In genomic region chr16:34667031-34667726, GRCm38 (mm10) we compare ENCODE assay signal across 9 mouse cellular contexts. TPM values are rescaled to one million over a fixed set of nuclear protein-coding genes. Genes with fewer than 3 reads are reported as not detected.
DNase-seq lines count a peak whose midpoint lies in the region; ATAC-seq and TF ChIP-seq lines count a peak whose summit lies in the region.
"Had no signal": no experiment of that assay in that cellular context is flagged by ENCODE, and none has a peak within 500 bp of the region (broad histone marks: within the 10 kb centered on the region; RNA-seq: fewer than 3 reads in every experiment).

No protein-coding gene starts in this region.

- TF ChIP-seq POLR2A in lung, adult 2 months (IDR thresholded peaks at IDR 0.05; ENCODE audit: borderline replicate concordance, extremely low read depth, low read depth, low read length), result no peak

- 0 out of 4 replicates have a peak overlapping the region, but pooled peaks of 1 of the 2 experiments have one; percentile 1 for H3K4me3 ChIP-seq in ES-E14 (ENCODE audit: insufficient read depth in 1 of 2, low read depth in 1 of 2, low read length in 2 of 2, poor library complexity in 1 of 2, severe bottlenecking in 1 of 2)
- peak overlapping the region; percentile 10 for H3K4me3 ChIP-seq in forebrain, embryonic 16.5 days (replicated peaks; ENCODE audit: low read length)
- no peak overlapping the region for H3K4me3 ChIP-seq in lung, adult 2 months (replicated peaks; ENCODE audit: extremely low read depth, low read depth, low read length)

- DNase-seq in ES-E14 (ENCODE audit: low read depth, low spot score), result peak; percentile 74
- DNase-seq in cerebellum, adult 11-12 months, result peak; percentile 66
- peak; percentile 62 to 73 for DNase-seq in heart, postnatal 36 days
- peak; percentile 43 to 78 for DNase-seq in layer of hippocampus, adult 18-20 months (ENCODE audit: low spot score in 2 of 2)
- peak; percentile 59 for DNase-seq in lung, adult 2 months
- peak; percentile 76 for DNase-seq in testis, postnatal 14 days (ENCODE audit: low spot score)

- no peak overlapping the region for H3K27ac ChIP-seq in ES-E14 (ENCODE audit: insufficient read depth, low read depth, low read length, poor library complexity, severe bottlenecking)
- no peak overlapping the region for H3K27ac ChIP-seq in forebrain, embryonic 16.5 days (ENCODE audit: low read length)

- no peaks in the 10 kb centered on the region for H3K9me3 ChIP-seq in ES-E14 (ENCODE audit: control insufficient read depth, insufficient read depth, low read depth, low read length)
- H3K9me3 ChIP-seq in forebrain, embryonic 16.5 days (ENCODE audit: control insufficient read depth, low read length), result no peaks in the 10 kb centered on the region

- peak overlapping the region; percentile 15; the same call in 1 of the 2 replicates for H3K9ac ChIP-seq in ES-E14 (ENCODE audit: insufficient read depth, low read depth, low read length, poor library complexity, severe bottlenecking)
- no peak overlapping the region for H3K9ac ChIP-seq in forebrain, embryonic 16.5 days (replicated peaks; ENCODE audit: low read depth, low read length)

- peaks cover 0 to 7% of the 10 kb centered on the region in 2 experiments; a peak in 2 of 4 replicates for H3K4me1 ChIP-seq in ES-E14 (ENCODE audit: control insufficient read depth in 2 of 2, insufficient read depth in 2 of 2, low read length in 2 of 2, poor library complexity in 1 of 2)
- H3K4me1 ChIP-seq in forebrain, embryonic 16.5 days (replicated peaks; ENCODE audit: control insufficient read depth, insufficient read depth, low read length), result peaks cover 8% of the 10 kb centered on the region; the same call in 1 of the 2 replicates
- H3K4me1 ChIP-seq in lung, adult 2 months (ENCODE audit: control insufficient read depth, insufficient read depth, low read length), result 0 out of 2 replicates have a peak, but pooled peaks cover 3% of the 10 kb centered on the region

- no peaks in the 10 kb centered on the region for H3K36me3 ChIP-seq in ES-E14 (ENCODE audit: control insufficient read depth, insufficient read depth, low read length, poor library complexity, severe bottlenecking)
- H3K36me3 ChIP-seq in forebrain, embryonic 16.5 days (ENCODE audit: control insufficient read depth, insufficient read depth), result no peaks in the 10 kb centered on the region

- 0 out of 2 replicates have a peak, but pooled peaks cover 2% of the 10 kb centered on the region for H3K27me3 ChIP-seq in forebrain, embryonic 16.5 days (replicated peaks; ENCODE audit: control insufficient read depth, insufficient read depth, low read length)

- peak; percentile 96 for TF ChIP-seq CTCF in lung, adult 2 months (IDR thresholded peaks at IDR 0.05; ENCODE audit: insufficient read depth, low read length)

- ATAC-seq in forebrain, embryonic 16.5 days, result peak; percentile 89
- ATAC-seq in neutrophil, adult 5-6 weeks (ENCODE audit: extremely low read depth, insufficient number of reproducible peaks, low FRiP score, poor library complexity, severe bottlenecking), result peak; percentile 76

- H3K4me2 ChIP-seq in forebrain, embryonic 16.5 days (ENCODE audit: low read length), result peak overlapping the region; percentile 38

- in situ Hi-C loops in ES-E14 (cut with MboI; ENCODE audit: low sequenced_read_pairs in 2 of 2, unreplicated experiment in 2 of 2), result no loop called here

- 1% methylated on average over 20 of the region's 20 CpGs for WGBS in forebrain, embryonic 16.5 days
- 6% methylated on average over 20 of the region's 20 CpGs for WGBS in lung, adult 2 months

- intact Hi-C loops in heart, postnatal 36 days (cut with DNase I), result loop anchor here (1.0 to 10.0 kb wide), 3 partner anchors 33 to 308 kb away; no protein-coding TSS in a partner anchor

TF ChIP-seq in ES-E14, 5 proteins besides CTCF, POLR2A, EP300 and RAD21:
- TF ChIP-seq ZC3H11A (IDR thresholded peaks at IDR 0.05; ENCODE audit: borderline replicate concordance, low read depth, low read length), result peak; percentile 64; the same call in 1 of the 2 replicates
- no peak for TF ChIP-seq ZNF384 (IDR thresholded peaks at IDR 0.05; ENCODE audit: low read depth, low read length)

RNA-seq across cellular contexts. Expression of gene Ropn1, which starts 17.5 kb away (rescaled TPM):
- not detected in 2 replicates for total RNA-seq in ES-E14 (2012; rRNA removed)
- not detected in 2 replicates for polyA plus RNA-seq in forebrain, embryonic 16.5 days (2015; fragmentation: Nextera tagmentation; extraction: Ambion mirVana)
- under 1 TPM in 1 of 2 experiments, not detected in 1; 0.30 TPM for total RNA-seq in heart, postnatal 36 days (2021)
- total RNA-seq in layer of hippocampus, adult 18-20 months (2021), result not detected
- not detected in 2 replicates for polyA plus RNA-seq in lung, adult 2 months (2012; rRNA removed)
- total RNA-seq in neutrophil, adult 5-6 weeks (2017), result not detected in 2 replicates
- total RNA-seq: layer of hippocampus, postnatal 25 days had no signal

RNA-seq across cellular contexts. Expression of gene Ccdc14, which starts 23.2 kb away (rescaled TPM):
- total RNA-seq in ES-E14 (2012; rRNA removed), result 13.8 and 16.6 TPM in 2 replicates
- polyA plus RNA-seq in forebrain, embryonic 16.5 days (2015; fragmentation: Nextera tagmentation; extraction: Ambion mirVana), result 5.2 and 5.6 TPM in 2 replicates
- 1 to 10 TPM; 1.8 to 2.4 TPM for total RNA-seq in heart, postnatal 36 days (2021)
- total RNA-seq in layer of hippocampus, adult 18-20 months (2021), result 1 to 10 TPM; 2.2 to 2.7 TPM
- 1.5 and 2.4 TPM in 2 replicates for polyA plus RNA-seq in lung, adult 2 months (2012; rRNA removed)
- total RNA-seq in neutrophil, adult 5-6 weeks (2017), result 2.6 and 3.0 TPM in 2 replicates
